Mouse (Mus musculus) megakaryocyte, adult 5-6 weeks (primary cell): ENCODE measurements around the gene Iqgap2. TPM values are rescaled to one million over a fixed set of nuclear protein-coding genes. Genes with fewer than 3 reads are reported as not detected.
A peak's percentile ranks its signal among the peaks of the same experiment; 100 is the strongest.

ENCODE experiments used
- ATAC-seq: 2 replicates; pipeline ENCODE4 v1.8.0; 2016; ENCODE audit warnings: mild to moderate bottlenecking, inconsistent platforms; ENCODE audit not compliant: poor library complexity, severe bottlenecking
- total RNA-seq, 2 experiments: library from RNA; stranded (forward) in 1 of 2; stranded (reverse) in 1 of 2; fragments of 153-499, 151-499 nt in 1 of 2; fragments of 221-1000, 200-1000 nt in 1 of 2; gene quantifications; 2 replicates each; pipeline versions ENCODE4 v1.2.3 to v1.2.4; 2015 to 2017

The Iqgap2 gene
- total RNA-seq, 2 experiments from 2014 or later, result 143 to 223 TPM

DNA sequence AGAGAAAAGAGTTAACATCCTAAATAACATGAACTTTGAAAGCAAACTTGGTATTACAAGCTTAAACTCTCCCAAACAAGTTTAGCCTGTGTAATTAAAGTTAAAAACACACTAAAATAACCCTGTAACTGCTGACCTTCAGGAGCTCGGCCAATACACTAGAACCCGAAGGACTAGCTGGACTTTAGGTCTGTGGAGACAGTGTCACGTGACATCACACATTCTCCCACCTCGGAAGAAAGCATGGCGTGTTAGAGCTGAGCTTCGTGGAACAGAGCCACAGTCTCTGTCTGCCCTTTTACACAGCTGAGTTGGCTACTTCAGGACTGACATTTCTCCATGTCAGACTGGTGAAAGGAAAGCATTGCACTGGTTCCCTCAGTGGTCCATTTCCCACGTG, 4.3 kb downstream of the Iqgap2 start:
- no peak for ATAC-seq

DNA sequence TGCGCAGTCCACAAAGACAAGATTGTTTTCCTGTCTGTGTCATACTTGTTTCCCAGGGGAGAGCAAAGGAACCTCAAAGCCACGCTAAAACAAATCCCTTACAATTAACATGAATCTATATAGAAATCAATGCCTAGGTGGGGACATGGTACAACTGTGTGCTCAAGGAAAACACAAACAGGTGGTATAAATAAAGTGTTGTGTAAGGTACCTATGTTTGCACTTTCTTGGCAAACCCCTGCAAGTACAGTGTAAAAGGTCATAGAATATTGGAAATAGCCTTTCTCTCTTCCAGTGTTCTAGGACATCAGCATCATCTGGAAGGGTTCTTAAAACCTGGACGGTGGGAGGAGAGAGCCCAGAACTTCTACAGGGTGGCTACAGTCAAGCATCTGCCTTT, 7.3 kb downstream of the Iqgap2 start:
- no peak for ATAC-seq

DNA sequence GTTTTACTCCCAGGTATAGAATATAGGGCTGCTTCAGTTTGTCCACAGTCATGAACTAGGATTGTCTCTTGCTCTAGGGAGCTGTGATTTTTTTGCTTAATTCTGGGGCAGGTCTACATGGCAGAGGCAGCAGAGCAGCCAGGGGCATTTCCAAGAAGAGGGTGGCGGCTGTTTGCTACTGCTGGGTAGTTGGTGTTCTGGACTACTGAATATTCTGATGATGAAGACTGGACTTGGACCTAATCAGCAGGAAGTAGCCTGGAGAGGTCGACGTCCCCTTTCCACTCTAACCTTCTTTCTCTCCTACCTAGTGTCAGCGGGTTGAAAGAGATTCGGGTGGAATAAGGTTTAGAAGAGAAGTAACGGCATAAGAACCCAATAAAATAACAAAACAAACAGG, 9.7 kb downstream of the Iqgap2 start:
- no peak for ATAC-seq

DNA sequence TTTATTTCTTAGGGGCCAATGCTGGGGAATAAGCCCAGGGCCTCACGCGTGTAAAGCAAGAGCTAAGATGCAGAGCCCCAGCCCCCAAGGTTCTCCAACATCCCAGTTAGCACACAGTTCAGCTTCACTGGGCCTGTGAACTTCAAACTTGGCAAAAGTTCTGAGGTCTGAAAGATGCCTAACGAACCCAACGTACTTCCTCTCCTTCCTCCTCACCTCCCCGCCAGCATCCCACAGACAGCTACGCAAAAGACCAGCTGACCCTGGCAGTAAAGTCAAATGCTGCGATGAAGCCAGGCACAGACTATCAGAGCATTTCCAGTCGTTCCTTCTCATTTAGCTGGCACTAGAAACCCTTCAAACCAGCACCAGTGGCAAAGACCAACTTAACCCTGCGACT, 10.3 kb downstream of the Iqgap2 start:
- no peak for ATAC-seq

- no peak for ATAC-seq
These were observed 11.1 kb downstream of the Iqgap2 start for GRCm38 (mm10) chr13:95880633-95881032.

GRCm38 (mm10) chr13:95871993-95872392, 19.7 kb downstream of the Iqgap2 start:
- ATAC-seq, result no peak

DNA sequence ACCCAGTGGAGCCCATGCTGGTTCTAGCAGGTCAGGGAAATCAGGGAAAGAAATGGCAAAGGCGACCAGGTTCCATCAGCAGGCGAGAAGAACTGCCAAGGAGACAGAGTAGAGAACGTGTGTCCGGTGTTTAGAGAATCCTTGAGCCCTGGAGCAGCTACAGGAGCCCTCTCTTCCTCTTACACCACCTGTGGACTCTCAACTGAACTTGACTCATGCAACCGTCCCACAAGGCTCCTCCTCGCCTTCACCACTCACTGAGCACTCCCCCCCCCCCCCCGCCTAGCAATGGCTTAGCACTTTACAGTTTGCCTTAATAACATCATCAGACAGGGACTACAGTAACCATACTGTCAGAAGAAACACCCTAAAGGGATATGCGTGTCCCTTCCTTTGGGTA, 21.1 kb downstream of the Iqgap2 start:
- ATAC-seq, result no peak

DNA sequence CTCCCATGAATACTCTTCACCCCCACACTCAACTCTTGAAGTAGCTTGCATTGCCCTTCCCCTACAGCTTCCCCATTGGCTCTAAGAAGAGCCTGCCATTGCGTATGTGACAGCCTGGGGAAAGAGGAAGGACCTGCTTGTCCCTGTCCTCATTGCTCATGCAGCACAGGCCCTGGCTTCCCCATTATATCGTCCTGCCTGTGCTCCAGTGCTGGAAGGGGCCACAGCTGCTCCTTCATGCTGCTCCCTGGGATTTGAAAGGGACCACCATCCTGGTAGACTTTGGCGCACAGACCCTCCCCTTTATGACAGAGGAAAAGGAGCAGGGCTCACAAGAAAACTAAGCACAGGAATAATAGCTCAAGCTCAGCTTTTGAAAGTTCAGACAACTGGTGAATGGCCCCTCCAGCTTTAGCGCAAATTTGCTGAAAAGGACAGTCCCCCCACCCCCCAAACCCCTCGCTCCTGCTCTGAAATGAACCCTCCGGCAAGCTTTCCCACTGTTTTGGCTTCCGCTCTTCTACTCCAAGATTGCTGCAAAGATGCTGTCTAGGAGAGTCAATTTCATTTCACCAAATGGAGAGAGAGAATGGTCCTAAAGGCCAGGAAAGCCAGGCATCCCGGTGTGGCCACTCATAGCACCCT, 22.7 kb downstream of the Iqgap2 start:
- peak; percentile 99 for ATAC-seq

DNA sequence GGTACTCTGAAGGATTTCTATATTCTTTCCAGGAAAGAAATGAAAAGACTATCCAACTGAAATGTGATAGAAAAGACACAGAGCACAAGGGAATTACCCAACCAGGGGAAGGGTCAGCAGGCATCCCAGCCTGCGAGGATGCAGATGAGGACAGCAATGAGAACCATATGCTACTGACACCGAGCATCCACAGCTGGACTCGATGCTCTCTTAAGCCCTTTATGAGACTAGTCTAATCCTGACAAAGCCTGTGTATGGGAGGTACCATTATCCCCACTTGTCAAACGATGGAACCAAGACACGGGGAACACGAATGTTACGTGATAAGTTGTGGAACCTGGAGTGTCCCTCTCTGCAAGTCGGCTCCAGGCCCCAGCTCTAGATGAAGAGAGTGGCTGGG, 29.5 kb downstream of the Iqgap2 start:
- no peak for ATAC-seq

GRCm38 (mm10) chr13:95859271-95859670, 32.5 kb downstream of the Iqgap2 start:
- no peak for ATAC-seq

GRCm38 (mm10) chr13:95858866-95859265, 32.9 kb downstream of the Iqgap2 start:
- no peak for ATAC-seq

- no peak for ATAC-seq
These were observed 36.2 kb downstream of the Iqgap2 start for GRCm38 (mm10) chr13:95855537-95855936.

GRCm38 (mm10) chr13:95851611-95852010, 40.1 kb downstream of the Iqgap2 start:
- no peak for ATAC-seq

DNA sequence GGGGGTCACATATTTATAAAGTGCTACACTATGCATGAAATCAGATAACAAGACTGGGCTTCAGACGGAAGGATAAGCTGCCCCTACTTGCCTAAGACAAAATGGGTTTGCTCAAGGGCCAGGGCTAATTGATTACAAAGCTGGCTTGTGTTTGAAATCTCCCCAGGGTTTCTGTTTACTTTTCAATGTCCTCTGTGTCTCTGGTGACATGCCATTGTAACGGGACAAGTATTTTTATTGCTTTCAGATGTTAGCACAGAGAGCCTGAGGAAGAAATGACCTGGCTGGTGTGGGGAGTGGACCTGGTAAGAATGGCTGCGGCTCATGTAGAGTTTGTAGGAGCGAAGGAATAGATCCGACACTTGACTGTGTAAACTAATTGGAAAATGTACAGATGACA, 41.3 kb downstream of the Iqgap2 start:
- ATAC-seq, result no peak

- ATAC-seq, result peak; percentile 53
These were observed 42.2 kb downstream of the Iqgap2 start for GRCm38 (mm10) chr13:95849501-95850007.

GRCm38 (mm10) chr13:95846364-95846763, 45.4 kb downstream of the Iqgap2 start:
- no peak for ATAC-seq

DNA sequence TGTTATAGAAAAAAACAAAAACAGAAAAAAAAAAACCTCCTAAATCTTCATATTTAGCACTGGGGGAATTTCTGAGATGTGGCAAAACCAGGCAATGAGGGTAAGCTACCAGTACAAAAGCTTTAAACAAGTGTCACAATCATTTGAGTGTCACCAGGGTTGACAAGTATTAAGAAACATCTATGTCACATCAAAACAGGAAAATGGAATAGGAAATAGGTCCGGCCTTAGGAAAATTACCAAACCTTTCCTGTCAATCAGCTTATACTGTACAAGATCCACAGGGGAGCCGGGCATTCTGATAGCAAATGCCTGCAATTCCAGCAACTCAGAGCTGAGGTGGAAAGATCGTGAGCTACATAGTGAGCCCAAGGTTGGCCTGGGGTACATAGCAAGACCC, 46.8 kb downstream of the Iqgap2 start:
- peak; percentile 62 for ATAC-seq

DNA sequence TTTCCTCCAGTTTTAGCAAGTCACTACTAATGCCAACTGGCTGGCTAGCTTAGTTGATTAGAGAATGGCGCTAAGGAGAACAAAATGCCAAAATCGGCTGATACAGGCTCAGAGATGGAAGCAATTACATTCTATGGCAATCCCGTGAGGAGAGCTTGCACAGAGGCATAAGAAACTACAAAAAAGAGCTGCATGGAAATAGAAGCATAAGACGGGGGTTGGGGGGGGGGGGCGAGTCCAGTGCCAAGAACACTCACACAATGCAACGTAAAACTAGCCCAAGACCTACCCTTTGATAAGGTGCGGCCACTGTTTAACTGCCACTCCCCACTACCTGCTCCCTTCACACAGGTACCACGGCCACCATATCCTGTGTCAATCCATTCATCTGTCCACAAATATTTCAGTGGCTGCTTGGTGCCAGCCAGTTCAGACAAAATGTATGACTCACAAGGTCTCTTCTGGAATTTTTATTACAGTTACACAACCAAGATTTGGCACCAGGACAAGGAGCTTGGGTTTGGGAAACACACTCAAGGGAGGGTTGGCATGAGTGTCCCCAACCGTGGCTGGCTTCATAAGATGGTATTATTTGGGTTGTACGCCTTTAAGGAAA, 48.2 kb downstream of the Iqgap2 start:
- ATAC-seq, result no peak

GRCm38 (mm10) chr13:95842803-95843202, 48.9 kb downstream of the Iqgap2 start:
- no peak for ATAC-seq

DNA sequence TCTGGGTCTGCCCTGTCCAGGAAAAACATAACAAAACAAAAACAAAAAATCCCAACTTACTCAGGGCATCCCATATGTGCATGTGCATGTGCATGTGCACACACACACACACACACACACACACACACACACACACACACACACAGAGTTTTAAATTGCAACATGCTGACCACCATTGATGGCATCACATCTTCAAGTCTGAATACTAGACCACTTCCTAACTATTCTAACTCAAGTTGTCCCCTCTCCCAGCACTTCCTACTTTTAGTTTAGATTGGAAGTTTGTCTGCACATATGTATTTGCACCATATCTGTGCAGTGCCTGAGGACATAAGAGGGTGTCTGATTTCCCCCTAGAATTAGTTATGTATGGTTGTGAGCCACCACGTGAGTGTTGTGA, 49.8 kb downstream of the Iqgap2 start:
- ATAC-seq, result peak; percentile 25; the same call in 1 of the 2 replicates

DNA sequence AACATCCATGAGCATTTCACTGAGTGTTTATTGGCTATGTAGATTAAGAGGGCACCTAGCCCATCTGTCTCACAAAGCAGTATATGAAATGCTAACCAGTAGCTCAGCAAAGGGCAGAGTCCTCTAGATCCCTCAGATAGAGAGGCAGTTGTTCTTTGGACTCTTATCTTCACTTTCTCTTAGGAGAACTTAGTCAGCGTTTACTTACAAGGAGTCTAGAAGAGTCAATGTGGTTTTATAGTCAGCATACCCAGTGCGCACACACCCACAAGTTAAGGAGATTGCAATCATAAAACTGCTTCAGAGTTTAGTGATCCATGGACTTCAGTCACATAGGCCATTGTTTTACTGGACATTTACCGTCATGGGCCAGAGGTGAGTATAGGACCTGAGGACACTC, 54.8 kb downstream of the Iqgap2 start:
- ATAC-seq, result no peak

DNA sequence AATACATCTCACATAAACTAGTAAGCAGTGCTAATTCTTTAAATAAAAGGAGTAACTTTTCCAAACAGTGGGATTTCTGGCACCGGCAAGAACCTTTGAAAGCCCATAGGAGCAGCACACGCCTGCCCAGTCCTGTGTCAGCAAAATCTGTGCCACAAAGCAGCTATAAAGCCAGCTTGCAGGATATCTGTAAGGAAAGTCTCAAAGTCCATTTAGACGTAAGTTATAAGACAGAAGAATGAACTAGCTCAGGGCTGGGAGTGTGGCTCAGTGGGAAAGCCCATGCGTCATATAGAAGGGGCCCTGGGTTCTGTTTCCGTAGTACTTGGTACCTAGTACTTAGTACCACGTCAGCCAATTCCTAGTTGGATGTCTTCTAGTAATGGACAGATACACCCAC, 58.2 kb downstream of the Iqgap2 start:
- no peak for ATAC-seq

DNA sequence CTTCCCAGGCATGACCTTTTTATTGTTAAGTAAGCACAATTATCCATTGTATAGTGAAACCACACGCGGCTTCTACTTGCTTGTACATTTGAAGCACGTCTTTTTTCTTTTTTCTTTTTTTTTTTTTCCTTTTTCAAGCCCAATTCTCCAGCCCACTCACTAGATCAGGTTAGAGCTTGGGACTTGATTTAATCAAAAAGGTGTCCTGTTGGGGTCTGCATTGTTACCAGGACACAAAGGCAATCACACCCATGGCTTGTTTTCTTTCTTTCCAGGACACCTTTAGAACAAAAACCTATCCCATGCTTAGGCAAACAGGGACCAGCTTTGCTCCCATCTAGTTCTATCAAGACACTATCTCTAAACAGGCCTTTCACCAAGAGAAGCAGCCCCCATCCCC, 59.0 kb downstream of the Iqgap2 start:
- no peak for ATAC-seq
